Mouse (Mus musculus) c-Kit-positive CD71-positive TER-119-negative erythroid progenitor cells, embryonic 14.5 days (primary cell): ENCODE data around the gene Gm5767.

Experiments used
- DNase-seq: peaks from one replicate; pipeline ENCODE4 v3.0.0-alpha.2; 2013; ENCODE audit warnings: low read depth

Gene Gm5767

GRCm38 (mm10) chr16:8680470-8680869 is at the start of gene Gm5767:
Gene Gm5767 (plus strand): TSS chr16:8680770.
- no peak for DNase-seq

GRCm38 (mm10) chr16:8631428-8631827 is 49.1 kb upstream of the Gm5767 start:
- DNase-seq = no peak

GRCm38 (mm10) chr16:8636867-8637216 is 43.7 kb upstream of the Gm5767 start:
- DNase-seq = no peak

GRCm38 (mm10) chr16:8637217-8638051 is 43.1 kb upstream of the Gm5767 start, which contains the start of the genes Pmm2 and Tmem186:
Gene Pmm2 (plus strand): TSS chr16:8637674.
Gene Tmem186 (minus strand): TSS chr16:8637712.
- DNase-seq = peak; percentile 84

GRCm38 (mm10) chr16:8638131-8638530 is 42.4 kb upstream of the Gm5767 start:
- no peak for DNase-seq

- no peak for DNase-seq
Measured at GRCm38 (mm10) chr16:8639466-8640191, 40.9 kb upstream of the Gm5767 start.

- peak; percentile 47 for DNase-seq
Measured at GRCm38 (mm10) chr16:8643855-8644254, 36.7 kb upstream of the Gm5767 start.

- no peak for DNase-seq
Measured at GRCm38 (mm10) chr16:8645546-8645945, 35.0 kb upstream of the Gm5767 start.

- DNase-seq = no peak
Measured at GRCm38 (mm10) chr16:8650007-8650406, 30.6 kb upstream of the Gm5767 start.

GRCm38 (mm10) chr16:8655108-8655507 is 25.5 kb upstream of the Gm5767 start:
- DNase-seq = no peak

- DNase-seq = no peak
Measured at GRCm38 (mm10) chr16:8655599-8655998, 25.0 kb upstream of the Gm5767 start.

GRCm38 (mm10) chr16:8656256-8656655 is 24.3 kb upstream of the Gm5767 start:
- no peak for DNase-seq

GRCm38 (mm10) chr16:8658349-8658748 is 22.2 kb upstream of the Gm5767 start:
- no peak for DNase-seq

- DNase-seq = no peak
Measured at GRCm38 (mm10) chr16:8658764-8659163, 21.8 kb upstream of the Gm5767 start.

- DNase-seq = no peak
Measured at GRCm38 (mm10) chr16:8663022-8663421, 17.5 kb upstream of the Gm5767 start.

- DNase-seq = no peak
Measured at GRCm38 (mm10) chr16:8663606-8664539, 16.7 kb upstream of the Gm5767 start.

- no peak for DNase-seq
Measured at GRCm38 (mm10) chr16:8665367-8665766, 15.2 kb upstream of the Gm5767 start.

GRCm38 (mm10) chr16:8666452-8666851 is 14.1 kb upstream of the Gm5767 start:
- no peak for DNase-seq

- DNase-seq = no peak
Measured at GRCm38 (mm10) chr16:8667261-8667660, 13.3 kb upstream of the Gm5767 start.

GRCm38 (mm10) chr16:8667814-8668213 is 12.8 kb upstream of the Gm5767 start:
- no peak for DNase-seq

- DNase-seq = no peak
Measured at GRCm38 (mm10) chr16:8668386-8668785, 12.2 kb upstream of the Gm5767 start.

- DNase-seq = no peak
Measured at GRCm38 (mm10) chr16:8669432-8669831, 11.1 kb upstream of the Gm5767 start.
